Mouse (Mus musculus): ENCODE measurements around the gene Aph1a. TPM values are rescaled to one million over a fixed set of nuclear protein-coding genes. Genes with fewer than 3 reads are reported as not detected.

The Aph1a gene
- polyA plus RNA-seq, 1 experiment from 2014 or later, result 47.4 TPM

- H3K4me1 ChIP-seq, result no peaks in the 10 kb centered on the region
- ATAC-seq (ENCODE audit: borderline replicate concordance, extremely low read depth, low FRiP score, low TSS enrichment), result no peak
- H3K36me3 ChIP-seq, result peaks cover 85% of the 10 kb centered on the region
- no peak overlapping the region for H3K4me2 ChIP-seq
- WGBS, result 83% methylated on average over 6 of the region's 6 CpGs
- no peak overlapping the region for H3K4me3 ChIP-seq
- H3K9me3 ChIP-seq, result no peaks in the 10 kb centered on the region
- H3K27me3 ChIP-seq, result no peaks in the 10 kb centered on the region
- no peak overlapping the region for H3K9ac ChIP-seq
- no peak overlapping the region for H3K27ac ChIP-seq
These were observed 49.0 kb downstream of the Aph1a start for GRCm38 (mm10) chr3:95942749-95943148.

GRCm38 (mm10) chr3:95943226-95943625, 49.5 kb downstream of the Aph1a start:
- Histone ChIP-seq H3K9ac (no peak overlapping the region), H3K36me3 (peaks cover 80% of the 10 kb centered on the region), H3K4me2 (no peak overlapping the region), H3K27ac (no peak overlapping the region), H3K27me3 (no peaks in the 10 kb centered on the region), H3K9me3 (no peaks in the 10 kb centered on the region), H3K4me1 (no peaks in the 10 kb centered on the region), H3K4me3 (no peak overlapping the region)
- 91% methylated on average over 7 of the region's 7 CpGs for WGBS
- no peak for ATAC-seq (ENCODE audit: borderline replicate concordance, extremely low read depth, low FRiP score, low TSS enrichment)

- WGBS, result 67% methylated on average over 8 of the region's 8 CpGs
- Histone ChIP-seq H3K27me3 (no peaks in the 10 kb centered on the region), H3K36me3 (peaks cover 66% of the 10 kb centered on the region), H3K9me3 (no peaks in the 10 kb centered on the region), H3K4me1 (no peaks in the 10 kb centered on the region), H3K27ac (no peak overlapping the region), H3K4me3 (no peak overlapping the region), H3K9ac (no peak overlapping the region), H3K4me2 (no peak overlapping the region)
- ATAC-seq (ENCODE audit: borderline replicate concordance, extremely low read depth, low FRiP score, low TSS enrichment), result no peak
These were observed 51.0 kb downstream of the Aph1a start for GRCm38 (mm10) chr3:95944742-95945141.

GRCm38 (mm10) chr3:95945731-95946240, 52.0 kb downstream of the Aph1a start:
- H3K9me3 ChIP-seq, result no peaks in the 10 kb centered on the region
- H3K9ac ChIP-seq, result no peak overlapping the region
- H3K27ac ChIP-seq, result no peak overlapping the region
- ATAC-seq (ENCODE audit: borderline replicate concordance, extremely low read depth, low FRiP score, low TSS enrichment), result no peak
- no peak overlapping the region for H3K4me2 ChIP-seq
- H3K36me3 ChIP-seq, result peaks cover 57% of the 10 kb centered on the region
- H3K4me1 ChIP-seq, result no peaks in the 10 kb centered on the region
- no peaks in the 10 kb centered on the region for H3K27me3 ChIP-seq
- 63% methylated on average over 14 of the region's 14 CpGs for WGBS
- H3K4me3 ChIP-seq, result no peak overlapping the region

Other genes starting within 250 kb of the Aph1a start
- 64.5 and 65.2 TPM in 2 replicates for gene Mcl1, start 235.2 kb upstream of the Aph1a start, polyA plus RNA-seq (2015; fragmentation: Nextera tagmentation; extraction: Ambion mirVana)
- 3.1 and 5.7 TPM in 2 replicates for gene Adamtsl4, start 206.1 kb upstream of the Aph1a start, polyA plus RNA-seq (2015; fragmentation: Nextera tagmentation; extraction: Ambion mirVana)
- gene Ecm1, start 154.4 kb upstream of the Aph1a start, polyA plus RNA-seq (2015; fragmentation: Nextera tagmentation; extraction: Ambion mirVana), result 16.9 and 20.4 TPM in 2 replicates
- 51.8 and 52.8 TPM in 2 replicates for gene Tars2, start 133.8 kb upstream of the Aph1a start, polyA plus RNA-seq (2015; fragmentation: Nextera tagmentation; extraction: Ambion mirVana)
- gene Rprd2, start 75.1 kb upstream of the Aph1a start, polyA plus RNA-seq (2015; fragmentation: Nextera tagmentation; extraction: Ambion mirVana), result 20.5 and 21.3 TPM in 2 replicates
- gene Prpf3, start 38.1 kb upstream of the Aph1a start, polyA plus RNA-seq (2015; fragmentation: Nextera tagmentation; extraction: Ambion mirVana), result 49.3 and 51.0 TPM in 2 replicates
- 305 and 336 TPM in 2 replicates for gene Mrps21, start 22.4 kb upstream of the Aph1a start, polyA plus RNA-seq (2015; fragmentation: Nextera tagmentation; extraction: Ambion mirVana)
- gene Ciart, start 11.7 kb upstream of the Aph1a start, polyA plus RNA-seq (2015; fragmentation: Nextera tagmentation; extraction: Ambion mirVana), result 4.9 and 5.2 TPM in 2 replicates
- 69.8 and 76.9 TPM in 2 replicates for gene BC028528, start 2.0 kb upstream of the Aph1a start, polyA plus RNA-seq (2015; fragmentation: Nextera tagmentation; extraction: Ambion mirVana)
- gene Car14, start 10.7 kb downstream of the Aph1a start, polyA plus RNA-seq (2015; fragmentation: Nextera tagmentation; extraction: Ambion mirVana), result 11.6 and 11.9 TPM in 2 replicates
- 222 and 233 TPM in 2 replicates for gene Anp32e, start 35.3 kb downstream of the Aph1a start, polyA plus RNA-seq (2015; fragmentation: Nextera tagmentation; extraction: Ambion mirVana)
- gene Plekho1, start 102.0 kb downstream of the Aph1a start, polyA plus RNA-seq (2015; fragmentation: Nextera tagmentation; extraction: Ambion mirVana), result 36.0 and 38.2 TPM in 2 replicates
- 32.2 and 33.4 TPM in 2 replicates for gene Vps45, start 164.5 kb downstream of the Aph1a start, polyA plus RNA-seq (2015; fragmentation: Nextera tagmentation; extraction: Ambion mirVana)
- 22.0 and 22.9 TPM in 2 replicates for gene Otud7b, start 210.6 kb downstream of the Aph1a start, polyA plus RNA-seq (2015; fragmentation: Nextera tagmentation; extraction: Ambion mirVana)

All from lung, embryonic 15.5 days (tissue).